Mouse (Mus musculus) midbrain, embryonic 16.5 days (tissue): ENCODE data around the gene Evx2. TPM values are rescaled to one million over a fixed set of nuclear protein-coding genes. Genes with fewer than 3 reads are reported as not detected.

Source experiments
- ATAC-seq: fragments of 200-750 bp; cut with Nextera tagmentation; 2 replicates; pipeline ENCODE4 v1.8.0; 2017; ENCODE audit warnings: moderate TSS enrichment
- H3K27ac ChIP-seq: fragments of 300-500 bp; sonication (generic); 2 replicates; pipeline ENCODE4 v1.5.1; 2014; ENCODE audit warnings: mild to moderate bottlenecking, low read length, mixed read lengths
- H3K27me3 ChIP-seq: fragments of 300-500 bp; sonication (generic); 2 replicates; pipeline ENCODE4 v1.6.1; 2014; ENCODE audit warnings: low read depth, low read length, mixed read lengths; ENCODE audit not compliant: control insufficient read depth, insufficient read depth
- H3K36me3 ChIP-seq: fragments of 300-500 bp; sonication (generic); 2 replicates; pipeline ENCODE4 v1.6.1; 2014; ENCODE audit warnings: mild to moderate bottlenecking, low read length, moderate library complexity, mixed read lengths; ENCODE audit not compliant: control insufficient read depth, insufficient read depth
- H3K4me1 ChIP-seq: fragments of 300-500 bp; sonication (generic); 2 replicates; pipeline ENCODE4 v1.6.1; 2014; ENCODE audit warnings: mild to moderate bottlenecking, low read length, mixed read lengths; ENCODE audit not compliant: control insufficient read depth, insufficient read depth
- H3K4me2 ChIP-seq: fragments of 300-500 bp; sonication (generic); 2 replicates; pipeline ENCODE4 v1.6.1; 2014; ENCODE audit warnings: mild to moderate bottlenecking, low read length, mixed read lengths
- H3K4me3 ChIP-seq: fragments of 300-500 bp; sonication (generic); 2 replicates; pipeline ENCODE4 v1.5.1; 2014; ENCODE audit warnings: low read depth, mild to moderate bottlenecking, low read length, moderate library complexity, mixed read lengths
- H3K9ac ChIP-seq: fragments of 300-500 bp; sonication (generic); 2 replicates; pipeline ENCODE4 v1.6.1; 2014; ENCODE audit warnings: low read depth, low read length, mixed read lengths
- H3K9me3 ChIP-seq: fragments of 300-500 bp; sonication (generic); replicated peaks from 2 replicates; pipeline ENCODE4 v1.6.1; 2014; ENCODE audit warnings: mild to moderate bottlenecking, low read length, mixed read lengths; ENCODE audit not compliant: control insufficient read depth, poor library complexity, severe bottlenecking
- WGBS: fragments of 180-500 bp; shearing (Covaris S2); extraction: QIAGEN DNeasy Blood & Tissue Kit; methylation state at CpG from one replicate; pipeline ENCODE4 v1.1.7; 2014; 5-methylcytosine and 5-hydroxymethylcytosine counted together
- polyA plus RNA-seq: library from polyadenylated mRNA; unstranded; fragments of >200 nt; fragmentation: Nextera tagmentation; extraction: Ambion mirVana; gene quantifications from 2 replicates; pipeline ENCODE4 v1.2.1, GENCODE M21; 2015

The Evx2 gene
- polyA plus RNA-seq, 1 experiment from 2014 or later, result 0.21 TPM

DNA sequence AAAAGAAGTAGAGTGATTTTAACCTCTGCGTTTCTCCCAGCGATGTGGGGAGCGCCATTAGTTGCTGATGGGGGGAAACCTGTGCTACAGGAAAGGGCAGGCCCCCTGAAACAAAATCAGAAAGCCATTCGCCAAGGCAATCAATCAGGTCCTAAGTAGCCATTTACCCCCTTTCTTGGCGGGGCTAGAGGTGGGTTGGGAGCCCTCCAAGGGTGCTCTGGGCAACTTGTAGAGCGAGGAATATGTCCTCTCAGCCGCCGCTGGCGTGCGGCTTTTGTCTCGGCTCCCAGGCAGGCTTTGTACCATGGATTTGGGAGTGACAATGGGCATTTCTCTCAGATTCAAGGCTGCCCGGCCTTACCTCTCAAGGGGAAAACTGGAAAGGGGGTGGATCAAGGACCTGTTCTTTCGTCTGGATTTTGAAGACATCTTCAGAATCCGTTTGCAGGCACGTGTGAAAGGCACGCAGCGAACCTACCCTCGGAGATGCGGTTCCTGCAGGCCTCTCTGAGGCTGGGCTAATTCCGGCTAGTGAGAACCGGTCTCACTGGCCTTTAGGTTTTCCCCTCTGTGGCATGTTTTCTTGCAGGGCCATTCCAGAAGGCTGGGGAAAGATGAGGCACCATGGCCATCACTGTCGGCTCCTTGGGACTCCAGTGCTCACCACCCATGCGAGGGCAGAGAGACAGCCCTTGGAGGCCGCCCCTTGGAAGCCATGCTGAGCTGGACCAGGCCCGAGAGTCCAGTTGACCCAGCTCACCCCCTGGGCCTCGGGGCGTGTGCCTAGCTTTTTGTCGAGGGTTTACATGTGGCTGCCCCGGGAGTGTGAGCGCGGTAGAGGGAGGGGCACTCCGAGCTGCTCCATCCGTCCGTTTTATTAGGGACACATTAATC lies 37.3 kb upstream of the Evx2 start:
- H3K4me1 ChIP-seq, result peaks cover 4% of the 10 kb centered on the region
- no peaks in the 10 kb centered on the region for H3K36me3 ChIP-seq
- WGBS, result under 1% methylated on average over 34 of the region's 34 CpGs
- ATAC-seq, result no peak
- no peak overlapping the region for H3K4me2 ChIP-seq
- no peak overlapping the region for H3K9ac ChIP-seq
- peaks cover 78% of the 10 kb centered on the region for H3K27me3 ChIP-seq
- no peaks in the 10 kb centered on the region for H3K9me3 ChIP-seq
- no peak overlapping the region for H3K27ac ChIP-seq
- no peak overlapping the region for H3K4me3 ChIP-seq

DNA sequence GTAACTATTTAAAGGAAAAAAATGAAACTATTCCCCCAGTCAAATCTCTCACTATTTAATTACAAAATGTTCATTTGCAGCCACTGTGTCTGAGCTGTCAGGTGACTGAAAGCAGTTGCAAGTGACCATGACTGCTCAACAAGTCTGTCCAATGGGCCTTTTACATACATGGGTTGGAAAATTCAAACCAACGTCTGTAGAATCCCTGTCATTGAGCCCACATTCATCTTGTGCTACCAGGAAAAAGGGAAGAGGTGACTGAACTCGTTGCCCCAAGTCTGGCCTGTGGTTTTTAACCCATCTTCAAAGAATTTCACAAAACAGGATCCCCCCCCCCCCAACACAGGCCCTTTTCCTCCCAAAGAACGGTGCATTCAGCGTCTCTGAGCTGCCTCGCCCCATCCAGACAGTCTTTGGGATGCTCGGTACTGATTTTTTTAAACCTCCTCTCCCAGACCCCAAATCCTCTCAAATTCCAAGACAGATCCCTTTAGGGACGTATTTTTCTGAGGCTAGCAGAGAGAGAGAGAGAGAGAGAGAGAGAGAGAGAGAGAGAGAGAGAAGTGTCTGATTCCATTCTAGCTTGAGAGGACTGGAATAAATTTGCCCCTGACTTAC lies 36.6 kb upstream of the Evx2 start:
- no peaks in the 10 kb centered on the region for H3K9me3 ChIP-seq

GRCm38 (mm10) chr2:74695383-74695782 lies 36.0 kb upstream of the Evx2 start:
- 6% methylated on average over 1 of the region's 1 CpGs for WGBS
- Histone ChIP-seq H3K4me1 (peaks cover 4% of the 10 kb centered on the region), H3K9me3 (no peaks in the 10 kb centered on the region), H3K4me3 (no peak overlapping the region), H3K36me3 (no peaks in the 10 kb centered on the region), H3K4me2 (no peak overlapping the region), H3K27ac (no peak overlapping the region), H3K9ac (no peak overlapping the region), H3K27me3 (peaks cover 76% of the 10 kb centered on the region)
- no peak for ATAC-seq

More for the DNA sequence above, 36.6 kb upstream of the Evx2 start:
- peaks cover 4% of the 10 kb centered on the region for H3K4me1 ChIP-seq
- no peak overlapping the region for H3K4me2 ChIP-seq
- WGBS, result 4% methylated on average over 7 of the region's 7 CpGs
- no peak overlapping the region for H3K4me3 ChIP-seq
- H3K27ac ChIP-seq, result no peak overlapping the region
- peaks cover 79% of the 10 kb centered on the region for H3K27me3 ChIP-seq
- ATAC-seq, result no peak
- H3K36me3 ChIP-seq, result no peaks in the 10 kb centered on the region
- no peak overlapping the region for H3K9ac ChIP-seq

DNA sequence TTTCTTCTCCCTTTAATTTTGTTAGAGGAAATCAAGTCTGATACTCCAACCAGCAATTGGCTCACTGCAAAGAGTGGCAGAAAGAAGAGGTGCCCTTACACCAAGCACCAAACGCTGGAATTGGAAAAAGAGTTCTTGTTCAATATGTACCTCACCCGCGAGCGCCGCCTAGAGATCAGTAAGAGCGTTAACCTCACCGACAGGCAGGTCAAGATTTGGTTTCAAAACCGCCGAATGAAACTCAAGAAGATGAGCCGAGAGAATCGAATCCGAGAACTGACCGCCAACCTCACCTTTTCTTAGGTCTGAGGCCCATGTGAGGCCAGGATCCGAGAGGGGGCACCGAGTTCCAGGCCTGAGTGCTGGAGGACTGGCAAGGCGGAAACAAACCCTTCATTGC lies 34.7 kb upstream of the Evx2 start:
- H3K36me3 ChIP-seq, result no peaks in the 10 kb centered on the region
- H3K27ac ChIP-seq, result no peak overlapping the region
- H3K4me3 ChIP-seq, result no peak overlapping the region
- no peak overlapping the region for H3K9ac ChIP-seq
- peaks cover 74% of the 10 kb centered on the region for H3K27me3 ChIP-seq
- peaks cover 4% of the 10 kb centered on the region for H3K4me1 ChIP-seq
- no peak for ATAC-seq
- no peaks in the 10 kb centered on the region for H3K9me3 ChIP-seq
- 2% methylated on average over 16 of the region's 16 CpGs for WGBS
- no peak overlapping the region for H3K4me2 ChIP-seq

DNA sequence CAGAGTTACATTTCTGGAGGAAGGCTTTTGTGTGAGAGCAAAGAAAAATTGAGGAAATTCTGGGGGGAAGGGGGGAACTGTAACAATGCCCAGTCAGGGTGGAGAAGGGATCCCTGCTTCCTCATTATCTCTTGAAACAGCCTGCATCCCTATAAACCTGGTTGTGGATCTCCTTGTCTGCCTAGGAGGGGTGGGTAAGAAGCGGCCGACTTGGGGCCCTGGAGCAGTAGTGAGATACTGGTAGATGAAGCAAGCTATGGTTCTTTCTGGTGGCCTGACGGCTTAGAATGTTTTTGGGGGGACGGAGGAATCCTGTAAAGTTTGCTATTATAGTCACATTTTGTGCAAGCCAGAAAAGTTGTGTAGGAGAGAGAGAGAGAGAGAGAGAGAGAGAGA lies 34.1 kb upstream of the Evx2 start:
- H3K4me3 ChIP-seq, result no peak overlapping the region
- no peaks in the 10 kb centered on the region for H3K36me3 ChIP-seq
- H3K4me2 ChIP-seq, result no peak overlapping the region
- 5% methylated on average over 4 of the region's 4 CpGs for WGBS
- no peak overlapping the region for H3K9ac ChIP-seq
- no peak overlapping the region for H3K27ac ChIP-seq
- no peaks in the 10 kb centered on the region for H3K9me3 ChIP-seq
- H3K4me1 ChIP-seq, result peaks cover 4% of the 10 kb centered on the region
- peaks cover 80% of the 10 kb centered on the region for H3K27me3 ChIP-seq
- no peak for ATAC-seq

DNA sequence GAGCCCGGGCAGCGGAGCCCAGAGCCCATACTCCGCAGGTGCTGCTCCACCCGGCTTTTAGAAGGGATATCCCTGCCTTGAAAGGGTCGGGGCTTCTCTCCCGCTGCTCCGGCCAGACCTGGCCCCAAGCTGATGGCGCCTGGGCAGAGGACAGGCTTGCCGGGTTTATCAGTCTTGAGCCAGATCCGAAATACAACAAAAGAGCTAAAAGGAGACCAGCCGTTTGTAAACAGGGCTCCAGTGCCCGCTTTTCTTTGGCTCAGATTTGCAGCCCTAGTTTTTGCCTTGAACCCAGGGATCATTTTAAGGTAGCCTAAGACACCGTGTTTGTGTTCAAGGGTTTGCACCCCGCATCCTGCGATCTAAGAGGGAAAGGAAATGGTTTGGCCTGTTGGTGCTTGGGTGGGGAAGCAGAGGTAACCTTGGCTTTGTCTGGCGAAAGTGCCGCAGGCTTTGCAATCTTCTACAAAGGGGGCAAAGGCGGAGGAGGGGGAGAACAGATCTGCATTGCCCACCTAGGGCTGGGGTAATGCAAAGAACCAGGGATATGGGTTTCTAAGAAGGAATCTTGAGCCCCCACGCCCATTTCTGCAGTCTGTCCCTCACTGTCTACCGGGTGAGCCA lies 33.6 kb upstream of the Evx2 start:
- Histone ChIP-seq H3K36me3 (no peaks in the 10 kb centered on the region), H3K27me3 (peaks cover 84% of the 10 kb centered on the region), H3K4me2 (no peak overlapping the region), H3K9me3 (no peaks in the 10 kb centered on the region), H3K4me3 (no peak overlapping the region), H3K9ac (no peak overlapping the region), H3K27ac (no peak overlapping the region), H3K4me1 (peaks cover 2% of the 10 kb centered on the region; the same call in 1 of the 2 replicates)
- ATAC-seq, result no peak
- 2% methylated on average over 20 of the region's 20 CpGs for WGBS

- Histone ChIP-seq H3K4me3 (no peak overlapping the region), H3K4me2 (no peak overlapping the region), H3K9me3 (no peaks in the 10 kb centered on the region), H3K9ac (no peak overlapping the region), H3K27me3 (peaks cover 85% of the 10 kb centered on the region), H3K4me1 (no peaks in the 10 kb centered on the region), H3K36me3 (no peaks in the 10 kb centered on the region), H3K27ac (no peak overlapping the region)
- ATAC-seq, result no peak
- WGBS, result 3% methylated on average over 35 of the region's 35 CpGs
These were observed 32.8 kb upstream of the Evx2 start for GRCm38 (mm10) chr2:74691995-74692807.

- no peak within 1 kb of the TSS for H3K27ac ChIP-seq
- no peaks in the 10 kb centered on the region for H3K4me1 ChIP-seq
- peaks cover 85% of the 10 kb centered on the region for H3K27me3 ChIP-seq
- H3K9me3 ChIP-seq, result no peaks in the 10 kb centered on the region
- WGBS, result 1% methylated on average over 56 of the region's 56 CpGs
- H3K4me3 ChIP-seq, result no peak within 1 kb of the TSS
- H3K4me2 ChIP-seq, result no peak within 1 kb of the TSS
- no peak within 1 kb of the TSS for H3K9ac ChIP-seq
- H3K36me3 ChIP-seq, result no peaks in the 10 kb centered on the region
- peak; percentile 48; the same call in 1 of the 2 replicates for ATAC-seq
These were observed 31.9 kb upstream of the Evx2 start, which contains the start of gene Hoxd10 for GRCm38 (mm10) chr2:74691022-74691951. TSS of gene Hoxd10 (plus strand) at chr2:74691924.
